Mouse (Mus musculus) spleen, adult 18-20 months (tissue): Measurements from ENCODE around the gene Fgf13.

ENCODE experiments used
- DNase-seq, 2 experiments: peaks; one replicate each; pipeline ENCODE4 v3.0.0; 2022; ENCODE audit warnings: mixed read lengths in 2 of 2

Gene Fgf13

DNA sequence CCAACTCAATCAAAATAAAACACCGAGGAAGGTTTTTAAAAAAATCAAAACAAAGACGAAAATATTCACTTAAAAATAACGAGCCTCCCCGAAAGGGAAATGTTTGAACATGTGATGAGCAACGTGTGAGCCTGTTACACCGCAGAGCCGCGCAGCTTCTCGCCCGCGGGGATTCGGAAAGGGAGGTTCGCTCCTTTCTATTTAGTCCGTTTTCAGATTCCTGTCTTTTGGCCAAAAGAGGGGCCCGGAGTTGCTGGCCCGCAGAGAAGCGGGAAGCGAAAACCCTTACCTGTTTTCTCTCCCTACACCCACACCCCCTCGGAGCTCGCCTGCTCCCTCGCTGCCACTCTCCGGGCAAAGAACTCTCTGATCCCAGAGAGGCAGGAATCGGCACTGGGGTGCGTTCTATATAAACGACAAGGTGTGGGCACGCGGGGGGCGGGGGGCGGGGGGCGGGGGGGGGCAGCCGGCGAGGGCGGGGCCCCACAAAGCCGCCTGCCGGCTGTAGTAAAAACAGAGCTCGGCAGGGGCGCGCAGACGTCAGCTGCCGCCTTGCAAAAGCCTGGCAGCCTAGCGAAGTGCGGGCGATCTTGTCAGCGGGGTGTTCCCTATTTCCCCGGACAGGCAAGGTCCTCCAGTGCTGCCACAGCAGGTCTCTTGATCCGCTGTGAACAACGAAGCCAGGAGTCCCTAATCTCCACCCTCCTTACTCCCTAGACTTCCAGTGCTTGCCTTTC, at the start of gene Fgf13:
Fgf13 (minus strand) TSS at position 377 of the 737 bp plus-strand sequence.
- DNase-seq: peak; percentile 15 to 19

GRCm38 (mm10) chrX:59606535-59606934, 38.7 kb upstream of the Fgf13 start:
- DNase-seq: peak in 1 of 2 experiments; percentile 3

- DNase-seq: peak; percentile 8 to 10
Measured at GRCm38 (mm10) chrX:59589050-59589449, 21.2 kb upstream of the Fgf13 start.

- DNase-seq: peak in 1 of 2 experiments; percentile 3
Measured at GRCm38 (mm10) chrX:59585508-59586186, 17.8 kb upstream of the Fgf13 start.

DNA sequence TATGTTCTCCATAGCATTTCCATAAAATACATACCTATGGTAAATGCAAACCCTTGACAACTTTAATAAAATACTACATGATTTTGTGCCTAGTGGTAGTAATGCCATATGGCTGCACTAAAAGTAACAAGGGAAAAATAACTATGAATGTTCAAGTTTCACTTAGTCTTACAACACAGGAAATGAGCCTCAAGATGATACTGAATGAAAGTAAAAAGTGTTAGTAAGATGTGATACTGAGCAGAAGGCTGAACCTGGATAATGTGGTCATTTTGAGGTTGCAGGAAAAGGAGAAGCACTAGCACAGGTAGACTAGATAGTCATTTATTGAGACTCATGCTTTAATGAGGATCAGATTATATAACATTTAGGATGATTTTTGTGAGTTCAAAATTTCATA, 16.2 kb upstream of the Fgf13 start:
- no peak for DNase-seq

DNA sequence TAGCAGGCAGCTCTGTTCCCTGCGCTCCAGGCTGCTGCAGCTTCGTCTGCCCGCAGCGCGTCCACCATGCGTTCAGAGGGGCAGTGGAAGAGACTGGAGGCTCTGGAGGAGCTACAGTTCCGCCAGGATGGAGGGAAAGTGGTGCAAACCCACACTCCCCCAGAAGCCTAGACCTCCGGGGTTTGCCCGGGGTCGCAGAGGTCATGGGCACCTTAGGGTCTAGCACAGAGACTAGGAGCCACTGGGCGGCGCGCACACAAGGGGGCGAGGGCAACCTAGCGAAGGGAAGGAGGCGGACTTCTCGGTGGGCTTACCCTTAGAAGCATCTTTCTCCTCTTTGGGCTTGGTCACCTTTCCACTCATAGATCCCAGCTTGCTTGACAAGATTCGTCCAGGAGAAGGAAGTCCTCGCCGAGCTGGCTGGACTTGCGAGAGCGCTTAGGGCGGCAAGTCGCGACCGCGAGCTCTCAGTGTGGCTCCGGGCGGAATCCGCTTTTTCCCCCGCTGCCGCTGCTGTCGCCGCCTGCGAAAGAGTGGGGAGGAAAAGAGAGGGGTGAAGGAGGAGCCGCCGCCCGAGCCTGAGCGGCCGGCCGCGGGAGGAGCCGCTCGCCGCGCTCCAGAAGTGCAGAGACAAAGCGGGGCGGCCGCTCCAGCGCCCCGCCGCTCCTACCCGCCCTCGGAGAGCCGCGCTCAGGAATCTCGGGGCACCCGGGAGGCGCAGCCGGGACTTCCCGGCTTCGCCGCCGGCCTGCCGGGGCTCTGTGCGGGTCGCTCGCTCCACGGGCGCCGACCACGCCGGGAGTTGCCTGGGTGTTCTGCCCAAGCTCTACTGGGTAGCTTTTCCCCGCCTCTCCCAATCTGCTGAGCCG, 811 bp downstream of the Fgf13 start:
- DNase-seq: peak; percentile 14 to 33

GRCm38 (mm10) chrX:59566017-59566679, 1.7 kb downstream of the Fgf13 start:
- DNase-seq: peak in 1 of 2 experiments; percentile 4

- DNase-seq: no peak
Measured at GRCm38 (mm10) chrX:59547931-59548330, 19.9 kb downstream of the Fgf13 start.

- no peak for DNase-seq
Measured at GRCm38 (mm10) chrX:59508273-59508672, 59.6 kb downstream of the Fgf13 start.

GRCm38 (mm10) chrX:59493388-59493787, 74.5 kb downstream of the Fgf13 start:
- no peak for DNase-seq

DNA sequence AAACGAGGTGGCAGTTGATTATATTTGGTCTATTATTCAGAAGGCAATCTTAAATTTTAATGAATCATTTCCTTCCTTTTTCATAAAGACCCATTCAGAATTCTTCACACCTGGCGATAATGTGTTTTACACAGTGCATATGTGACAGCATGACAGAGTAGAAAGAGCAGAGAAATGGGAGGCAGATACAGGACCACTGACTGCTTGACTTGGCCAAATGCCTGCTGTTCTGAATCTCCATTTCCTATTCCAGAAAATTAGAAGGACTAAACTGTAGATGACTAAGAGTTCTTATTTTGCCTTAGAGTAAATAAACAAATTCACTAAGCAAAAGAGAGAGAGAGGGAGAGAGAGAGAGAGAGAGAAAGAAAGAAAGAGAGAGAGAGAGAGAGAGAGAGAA, 82.4 kb downstream of the Fgf13 start:
- no peak for DNase-seq

- DNase-seq: no peak
Measured at GRCm38 (mm10) chrX:59402596-59403285, 165.1 kb downstream of the Fgf13 start.

GRCm38 (mm10) chrX:59290916-59291411, 276.9 kb downstream of the Fgf13 start:
- no peak for DNase-seq

- no peak for DNase-seq
Measured at GRCm38 (mm10) chrX:59251576-59251975, 316.3 kb downstream of the Fgf13 start.

DNA sequence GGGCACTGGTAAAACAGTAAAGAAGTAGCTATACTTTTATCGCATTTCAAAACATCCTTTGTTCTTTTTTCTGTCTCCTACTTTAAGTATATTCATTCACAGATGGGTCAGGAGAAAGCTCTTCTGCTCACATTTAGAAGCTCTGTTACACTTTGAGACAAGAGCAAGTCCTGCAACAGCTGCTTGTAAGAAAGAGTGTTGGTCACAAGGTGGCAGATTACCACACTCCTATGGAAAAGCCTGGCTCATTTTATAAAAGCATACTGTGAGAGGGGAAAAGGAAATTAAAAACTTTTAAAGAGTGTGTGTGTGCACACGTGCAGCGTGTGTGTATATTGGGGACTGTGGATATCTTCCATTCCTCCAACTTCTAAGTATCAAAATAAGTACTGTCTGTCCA, 324.1 kb downstream of the Fgf13 start:
- no peak for DNase-seq

- no peak for DNase-seq
Measured at GRCm38 (mm10) chrX:59243176-59243575, 324.7 kb downstream of the Fgf13 start.

DNA sequence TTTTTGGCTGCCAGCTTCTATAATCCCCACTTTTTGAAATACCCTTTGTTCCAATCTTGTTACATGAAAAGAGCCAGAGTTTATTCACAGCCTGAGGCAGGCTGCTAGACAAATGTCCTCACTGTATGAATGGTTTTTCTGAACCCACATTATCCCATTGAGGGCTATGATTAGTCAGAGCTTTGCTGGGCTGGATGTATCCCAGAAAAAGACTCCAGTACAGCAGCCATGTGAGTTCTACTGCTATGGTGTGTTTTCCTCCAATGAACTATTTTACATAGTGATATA, 326.5 kb downstream of the Fgf13 start:
- DNase-seq: no peak

DNA sequence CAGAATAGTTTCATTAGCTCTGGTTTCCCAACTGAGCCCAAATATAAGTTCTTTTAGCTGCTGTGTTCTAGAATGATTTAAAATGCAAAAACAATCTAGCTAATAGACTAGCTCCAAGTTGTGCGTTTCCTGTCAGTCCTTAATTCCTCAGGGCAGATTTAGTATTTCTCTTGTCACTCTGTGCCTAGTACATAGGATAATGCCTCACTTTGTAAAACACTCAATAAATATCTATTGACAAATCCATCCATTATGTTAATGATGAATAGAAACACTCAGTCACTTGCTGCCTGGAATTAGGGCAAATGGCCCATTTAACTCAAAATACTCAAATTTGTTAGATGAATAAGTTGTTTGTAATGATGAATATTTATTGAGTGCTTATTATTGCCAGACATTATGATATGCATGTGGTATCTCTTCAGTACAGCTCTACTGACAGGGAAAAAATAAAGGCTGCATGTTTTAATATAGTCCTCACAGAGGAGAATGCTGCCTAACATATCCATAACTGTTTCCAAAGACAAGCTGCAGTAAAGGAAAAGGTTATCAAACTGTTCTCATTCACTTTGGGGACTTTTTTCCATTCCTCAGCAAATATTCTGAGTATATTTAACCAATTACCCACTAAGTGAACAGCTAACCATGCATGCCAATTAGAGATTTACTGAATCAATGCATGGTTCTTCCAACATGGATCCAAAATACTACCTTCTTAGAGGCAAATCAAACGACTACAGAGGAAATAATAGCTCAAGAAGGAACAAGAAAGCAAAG, 327.0 kb downstream of the Fgf13 start:
- DNase-seq: no peak

- DNase-seq: no peak
Measured at GRCm38 (mm10) chrX:59220675-59221074, 347.2 kb downstream of the Fgf13 start.

GRCm38 (mm10) chrX:59201146-59201545, 366.7 kb downstream of the Fgf13 start:
- no peak for DNase-seq

DNA sequence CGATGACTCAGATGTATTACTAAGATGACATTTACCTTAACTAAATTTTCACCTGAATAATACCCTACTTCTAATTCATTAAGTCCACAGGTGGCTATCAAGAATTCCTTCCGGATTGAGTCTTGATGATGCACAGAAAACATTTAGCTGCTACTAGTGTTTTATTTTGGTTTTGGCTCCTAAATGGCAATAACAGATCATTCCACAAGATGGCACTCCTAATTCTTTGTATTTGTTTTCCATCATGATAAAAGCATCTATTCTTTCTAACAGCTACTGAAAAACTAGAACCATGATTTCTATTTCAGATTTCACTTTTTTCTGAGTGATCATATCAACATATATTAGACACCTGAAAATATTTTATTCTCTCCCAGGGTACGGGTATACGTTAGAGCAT, 373.7 kb downstream of the Fgf13 start:
- no peak for DNase-seq
